Mouse (Mus musculus): ENCODE data around the gene Det1.

Gene Det1

DNA sequence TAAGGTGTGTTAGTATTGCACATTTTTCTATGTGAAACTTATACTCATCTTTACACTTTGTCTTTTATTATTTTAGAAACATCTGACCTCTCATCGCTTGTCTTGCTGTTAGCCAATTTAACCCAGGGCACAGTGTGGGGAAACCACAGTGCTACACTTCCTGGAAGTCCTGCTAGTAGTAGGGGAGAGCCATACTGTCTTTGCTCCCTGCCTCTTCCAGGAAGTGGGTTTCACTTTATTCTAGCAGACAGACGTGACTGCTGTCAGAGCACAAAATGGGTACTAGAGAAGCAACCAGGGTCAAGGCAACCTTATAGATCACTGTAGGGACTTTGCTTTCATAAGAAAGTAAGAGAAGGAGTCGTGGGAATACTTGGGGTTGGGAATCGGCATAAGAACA is 7.0 kb upstream of the Det1 start:
- no peak for DNase-seq (ENCODE audit: low read depth, low spot score)

DNA sequence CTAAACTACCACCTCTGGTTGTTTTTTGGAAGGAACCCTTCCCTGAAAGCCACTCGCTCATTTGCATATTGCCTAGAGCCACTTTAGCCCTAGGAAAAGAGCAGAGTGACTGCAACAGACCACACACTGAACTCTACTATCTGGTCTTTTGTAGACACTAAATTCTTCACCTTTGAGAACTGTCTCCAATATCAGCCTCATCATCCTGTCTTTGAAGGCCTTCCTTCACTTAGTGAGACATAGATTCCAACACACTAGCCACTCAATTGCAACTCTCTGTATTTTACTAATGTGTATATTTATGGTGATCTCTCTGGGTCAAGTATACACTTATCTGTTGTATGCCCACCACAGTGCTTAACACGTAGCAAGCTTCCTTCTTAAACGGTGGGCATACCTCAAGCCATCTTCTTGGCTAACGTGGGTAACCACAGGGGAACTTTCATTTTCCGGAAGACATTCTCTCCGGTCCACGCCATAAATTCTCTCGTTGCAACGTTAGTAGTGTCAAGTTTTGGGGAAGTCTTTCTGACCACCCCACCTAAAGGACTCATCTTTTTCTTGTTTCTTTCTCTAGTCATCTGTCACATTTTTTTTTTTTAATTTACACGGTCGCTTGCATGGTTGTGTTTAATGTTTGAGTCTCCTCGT is 872 bp downstream of the Det1 start:
- no peak for DNase-seq (ENCODE audit: low read depth, low spot score)

DNA sequence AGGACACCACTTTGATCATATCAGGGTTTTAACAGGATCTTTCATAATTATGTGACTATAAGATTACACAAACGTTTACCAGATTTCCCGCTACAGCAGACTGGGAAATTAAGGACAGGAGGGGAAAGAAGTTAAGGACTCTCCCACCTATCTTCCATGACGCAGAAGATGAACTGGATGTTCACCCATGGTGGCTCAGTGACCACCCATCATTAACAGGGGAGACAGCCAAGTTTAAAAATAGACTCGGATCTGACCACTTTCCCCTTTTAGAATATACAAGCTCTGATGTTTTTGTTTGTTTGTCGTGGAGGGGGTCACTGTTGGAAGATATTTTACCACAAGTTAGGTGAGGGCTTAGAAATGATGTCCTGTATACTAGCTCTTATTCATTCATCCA is 5.5 kb downstream of the Det1 start:
- DNase-seq (ENCODE audit: low read depth, low spot score) = no peak

DNA sequence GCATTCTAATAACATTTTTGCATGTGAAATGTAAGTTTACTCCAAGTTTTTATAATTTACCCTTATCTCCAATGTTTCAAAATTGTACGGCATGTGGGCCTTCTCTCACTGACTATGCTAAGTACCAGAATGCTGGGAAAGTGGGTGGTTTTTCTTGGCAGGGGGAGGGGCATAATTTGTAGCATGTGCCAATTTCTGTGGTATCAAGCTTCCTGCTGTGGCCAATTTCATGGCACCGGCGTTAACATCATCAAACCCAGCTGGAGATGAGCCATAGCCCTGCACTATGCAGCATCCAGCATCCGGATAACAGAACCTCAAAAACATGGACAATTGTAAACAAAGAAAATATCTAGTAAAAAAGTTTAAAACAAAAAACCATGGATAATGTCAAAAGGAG is 9.8 kb downstream of the Det1 start:
- DNase-seq (ENCODE audit: low read depth, low spot score) = no peak

DNA sequence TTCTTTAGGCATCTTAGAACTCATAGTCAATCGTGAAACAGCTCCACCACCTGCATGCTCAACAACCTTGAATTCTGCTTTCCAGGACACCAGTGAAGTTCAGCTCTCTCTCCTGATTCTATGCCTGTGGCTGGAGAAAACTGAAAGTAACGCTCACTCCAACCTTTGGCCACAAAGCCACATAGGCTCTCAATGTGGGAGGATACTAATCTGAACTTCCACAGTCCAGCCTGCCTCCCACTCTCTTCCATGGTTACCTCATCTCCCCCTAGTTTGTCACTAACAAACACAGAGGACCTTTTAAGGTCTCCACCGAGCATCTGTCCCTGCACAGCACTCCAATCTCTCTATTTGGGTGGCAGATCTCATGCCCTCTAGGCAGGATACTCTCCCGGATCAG is 11.4 kb downstream of the Det1 start:
- no peak for DNase-seq (ENCODE audit: low read depth, low spot score)

DNA sequence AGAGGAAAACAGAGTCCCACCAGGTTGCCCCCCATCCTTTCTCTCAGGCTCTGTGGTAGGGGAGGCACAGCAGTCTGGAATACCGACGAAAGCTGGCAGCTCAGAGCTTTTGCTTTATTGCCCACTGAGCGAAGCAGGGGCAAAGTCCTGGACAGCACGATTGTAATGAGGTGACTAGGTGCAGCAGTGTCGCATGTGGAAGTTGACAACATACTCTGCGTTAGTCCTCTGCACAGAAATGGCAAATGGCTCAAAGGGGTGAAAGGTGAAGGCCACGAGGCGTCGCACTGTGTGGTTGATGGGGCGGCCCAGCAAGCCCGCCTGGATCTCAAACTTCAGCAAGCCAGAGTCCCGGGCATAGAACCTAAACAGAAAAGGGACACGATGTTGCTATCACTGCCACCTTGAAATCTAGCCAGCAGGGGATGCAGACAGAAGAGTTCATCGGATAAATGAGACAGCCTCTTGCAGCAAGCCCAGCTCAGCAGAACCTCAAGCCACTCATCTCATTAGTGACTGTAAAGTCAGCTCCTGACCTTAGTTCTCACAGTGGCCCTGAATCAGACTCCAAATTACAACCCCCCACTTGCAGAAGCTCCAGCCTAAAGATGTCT is 19.2 kb downstream of the Det1 start:
- no peak for DNase-seq (ENCODE audit: low read depth, low spot score)

DNA sequence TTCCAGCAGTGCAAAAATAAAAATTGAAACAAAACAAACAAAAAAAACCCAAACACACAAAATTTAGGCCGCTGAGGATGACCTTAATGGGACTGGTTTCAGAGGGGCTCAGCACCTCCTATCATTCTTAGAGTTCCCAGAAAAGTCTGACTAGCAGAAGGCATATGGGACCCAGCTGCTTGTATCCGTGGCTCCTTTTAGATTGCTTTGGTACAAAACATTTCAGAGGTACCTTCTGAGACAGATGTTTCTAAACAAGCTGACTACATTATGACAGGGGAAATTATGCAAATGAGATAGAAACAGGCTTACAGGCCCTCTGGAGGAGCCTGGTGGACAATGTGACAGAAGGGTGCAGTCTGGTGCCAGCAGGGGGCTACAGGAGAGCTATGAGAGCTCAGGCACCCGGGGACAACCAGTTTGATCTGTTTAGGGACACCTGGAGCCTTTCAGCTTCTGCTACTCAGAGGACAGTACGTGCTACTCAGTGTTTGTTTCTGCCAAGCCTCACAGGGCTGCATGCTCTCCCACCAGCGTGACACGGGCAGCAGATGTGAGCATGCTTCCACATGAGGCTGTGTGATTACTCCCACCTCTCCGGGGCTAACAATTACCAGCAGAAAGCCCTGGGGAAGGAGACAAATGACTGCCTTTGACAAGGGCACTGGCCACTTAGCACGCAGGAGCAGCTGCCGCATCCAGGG is 20.2 kb downstream of the Det1 start:
- DNase-seq (ENCODE audit: low read depth, low spot score) = no peak

DNA sequence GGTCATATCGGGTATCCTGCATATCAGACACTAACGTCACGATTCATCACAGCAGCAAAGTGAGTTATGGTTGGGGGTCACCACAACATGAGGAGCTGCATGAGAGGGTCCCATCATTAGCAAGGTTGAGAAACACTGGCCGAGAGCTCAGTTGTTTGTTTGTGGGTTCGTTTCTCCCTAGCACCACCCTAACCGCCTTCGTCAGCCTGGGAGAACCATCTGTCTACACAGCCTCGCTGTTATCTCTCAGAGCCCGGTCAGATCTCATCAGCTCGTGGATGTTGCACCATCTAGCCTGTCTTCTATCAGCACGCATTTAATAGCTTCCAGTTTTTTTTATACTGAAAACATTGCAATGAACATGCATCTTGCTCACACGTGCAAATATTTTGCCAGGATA is 28.7 kb downstream of the Det1 start:
- DNase-seq (ENCODE audit: low read depth, low spot score) = no peak

DNA sequence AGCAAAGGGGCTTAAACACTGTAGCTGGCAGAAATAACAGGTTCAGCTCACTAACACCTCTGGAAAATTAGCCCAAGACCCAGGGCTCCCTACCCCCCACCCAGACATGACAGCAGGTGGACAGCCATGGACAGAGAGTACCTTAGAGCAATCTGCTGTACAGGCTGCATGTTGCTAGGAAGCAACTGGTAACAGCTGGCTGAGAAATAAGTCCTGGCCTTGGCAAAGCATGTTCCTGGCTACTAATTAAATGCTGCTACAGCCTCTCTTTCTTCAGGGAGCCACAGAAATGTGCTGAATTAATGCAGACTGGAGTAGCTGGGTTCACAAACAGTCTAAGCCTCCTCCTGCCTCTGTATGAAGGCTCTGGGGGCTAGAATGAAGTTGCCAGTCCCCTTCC is 32.3 kb downstream of the Det1 start:
- DNase-seq (ENCODE audit: low read depth, low spot score) = no peak

DNA sequence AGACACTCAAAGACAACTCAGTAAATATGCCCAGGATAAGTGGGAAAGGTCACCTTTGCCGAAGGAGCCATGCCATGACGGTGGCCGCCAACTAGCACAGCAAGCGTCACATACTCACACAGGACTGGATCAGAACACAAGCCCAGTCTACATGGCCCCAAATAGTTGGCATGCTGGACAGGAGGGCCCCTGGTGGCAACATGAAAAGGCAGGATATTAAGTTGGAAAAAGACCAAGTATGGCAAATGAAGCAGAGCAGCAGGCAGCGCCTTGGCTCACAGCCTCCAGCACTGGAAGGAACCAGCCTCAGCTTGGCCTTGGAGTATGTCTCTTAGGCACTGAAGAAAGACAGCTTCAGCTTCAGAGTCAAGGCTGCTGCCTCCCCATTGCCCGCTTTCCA is 33.3 kb downstream of the Det1 start:
- DNase-seq (ENCODE audit: low read depth, low spot score) = no peak

DNA sequence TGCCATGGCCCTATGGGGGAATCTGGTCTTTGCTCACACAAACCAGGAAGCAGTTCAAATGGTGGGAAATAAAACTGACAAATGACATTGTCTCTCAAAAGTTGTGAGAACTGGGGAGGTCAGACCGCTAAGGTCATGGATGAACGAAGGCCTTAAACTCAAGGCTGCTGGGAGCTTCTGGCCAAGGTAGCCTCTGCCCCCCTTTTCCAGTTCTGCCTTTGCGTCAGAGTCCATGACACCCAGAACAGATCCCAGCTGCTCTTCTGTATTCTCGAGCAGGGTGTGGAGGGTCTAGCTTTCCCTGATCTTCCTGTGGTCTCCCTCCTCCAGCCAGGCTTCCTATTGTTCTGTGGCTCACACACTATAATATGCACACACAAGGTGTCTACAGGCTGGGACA is 39.9 kb downstream of the Det1 start:
- no peak for DNase-seq (ENCODE audit: low read depth, low spot score)

DNA sequence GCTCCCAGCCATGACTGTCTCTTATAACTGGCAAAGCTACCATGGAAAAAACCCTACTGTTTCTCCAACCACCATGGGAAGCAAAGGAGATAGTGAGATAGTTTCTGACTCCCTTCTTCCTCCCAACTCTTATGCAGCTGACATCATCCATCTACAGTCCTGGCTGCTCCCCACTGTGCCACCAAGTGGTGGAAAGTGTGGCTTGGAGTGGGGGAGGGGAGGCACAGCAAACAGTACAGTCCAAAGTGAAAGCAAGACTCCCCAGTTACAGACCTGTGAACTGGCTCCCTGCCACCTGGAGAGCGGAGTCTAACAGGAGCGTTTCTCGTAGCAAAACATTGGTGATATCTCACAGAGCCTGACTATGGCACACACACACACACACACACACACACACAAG is 43.2 kb downstream of the Det1 start:
- no peak for DNase-seq (ENCODE audit: low read depth, low spot score)

DNA sequence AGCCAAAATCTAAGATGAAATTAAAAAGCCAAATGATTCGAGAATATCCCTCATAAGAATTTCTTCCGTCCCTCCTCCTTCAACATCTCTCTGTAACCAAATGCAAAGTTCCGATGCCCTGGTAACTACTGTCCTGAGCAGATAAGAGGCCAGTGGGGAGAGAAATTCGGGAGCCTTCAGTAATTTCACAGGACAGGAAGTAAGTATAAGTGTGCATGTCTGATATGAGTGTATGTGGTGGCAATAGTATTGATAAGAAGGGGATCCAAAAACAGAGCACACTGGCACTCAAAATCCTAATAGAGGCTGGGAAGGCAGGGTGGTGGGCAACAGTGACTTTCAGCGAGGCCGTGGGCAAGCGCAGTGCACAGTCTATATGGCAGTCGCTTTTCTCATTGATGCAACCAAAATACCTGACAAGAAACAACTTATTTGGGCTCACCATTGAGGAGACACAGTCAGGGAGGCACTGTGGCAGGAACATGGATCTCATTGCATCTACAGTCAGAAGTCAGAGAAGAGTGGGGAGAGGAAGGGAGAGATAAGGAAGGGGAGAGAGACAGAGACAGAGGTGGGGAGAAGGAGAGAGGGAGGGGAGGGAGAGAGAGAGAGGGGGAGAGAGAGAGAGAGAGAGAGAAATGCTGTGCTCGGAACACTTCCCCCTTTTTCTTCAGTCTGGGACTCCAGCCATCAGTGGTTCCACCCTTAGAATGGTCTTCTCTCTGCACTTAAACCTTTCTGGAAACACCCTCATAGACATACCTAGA is 47.1 kb downstream of the Det1 start:
- DNase-seq (ENCODE audit: low read depth, low spot score) = no peak

DNA sequence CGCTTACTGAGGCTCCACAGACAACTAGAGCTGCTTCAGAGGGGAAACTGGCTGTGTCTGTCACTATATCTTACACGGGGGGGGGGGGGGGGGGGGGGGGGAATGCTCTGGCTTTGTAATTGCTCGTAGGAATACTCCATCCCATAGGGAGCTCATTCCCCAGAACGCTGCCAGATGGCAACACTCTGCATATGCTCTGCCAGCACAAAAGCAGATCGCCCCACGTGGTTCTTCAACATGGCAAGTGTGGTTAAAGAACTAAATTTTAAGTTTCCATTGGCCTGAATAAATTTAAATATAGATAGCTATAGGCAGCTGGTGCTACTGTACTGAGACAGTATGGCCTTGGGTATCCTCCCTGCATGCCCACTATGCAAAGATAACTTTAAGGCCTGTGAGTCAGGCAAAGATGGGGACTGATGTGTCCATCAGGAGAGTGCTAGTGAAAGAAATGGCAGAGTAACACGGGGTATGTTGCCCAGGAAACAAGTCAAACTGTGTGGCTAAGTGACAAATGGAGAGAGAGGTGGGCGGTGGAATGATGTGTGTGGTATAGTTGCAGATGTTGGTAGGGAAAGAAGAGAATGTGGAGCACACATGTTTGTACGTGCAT is 49.1 kb downstream of the Det1 start:
- DNase-seq (ENCODE audit: low read depth, low spot score) = peak; percentile 75

DNA sequence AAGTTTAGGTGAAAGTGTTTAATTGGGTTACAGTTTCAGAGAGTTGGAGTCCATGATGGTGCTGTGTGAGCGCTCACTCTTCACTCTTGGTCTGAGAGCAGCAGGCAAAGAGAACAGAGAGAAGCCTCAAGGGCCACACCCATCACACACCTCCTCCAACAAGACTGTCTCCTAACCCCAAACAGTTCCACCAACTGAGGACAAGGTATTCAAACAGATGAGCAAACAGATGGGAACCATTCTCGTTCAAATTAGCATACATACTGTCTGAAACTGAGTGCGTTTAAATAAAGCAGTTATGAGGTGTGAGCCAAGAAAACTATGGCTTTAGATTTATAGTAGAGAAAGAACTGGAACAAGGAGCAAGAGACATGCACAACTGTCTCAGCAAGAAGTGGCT is 50.4 kb downstream of the Det1 start:
- no peak for DNase-seq (ENCODE audit: low read depth, low spot score)

DNA sequence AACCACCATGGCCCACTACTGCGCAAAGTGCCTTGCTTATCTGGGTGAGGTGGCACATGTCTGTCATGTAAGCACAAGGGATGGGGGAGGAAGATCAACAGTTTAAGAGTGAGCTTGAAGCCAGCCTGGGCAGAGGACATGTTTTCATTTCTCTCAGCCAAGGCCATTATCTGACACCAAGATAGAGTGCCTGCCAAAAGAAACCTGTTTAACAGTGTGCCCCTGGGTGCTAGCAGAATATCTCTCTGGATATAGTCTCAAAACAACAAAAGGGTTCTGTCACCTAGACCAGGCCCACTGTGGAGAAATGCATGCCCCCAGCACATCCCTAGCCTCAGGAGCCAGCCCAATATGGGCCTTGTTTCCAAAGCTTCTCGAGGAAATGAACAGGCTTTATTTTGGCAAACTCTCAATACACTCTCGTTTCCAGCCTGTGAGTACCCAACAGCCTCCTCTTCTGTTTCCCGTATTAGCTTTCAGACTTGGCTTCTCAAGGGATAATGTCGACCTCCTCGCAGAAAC is 52.4 kb downstream of the Det1 start:
- no peak for DNase-seq (ENCODE audit: low read depth, low spot score)

DNA sequence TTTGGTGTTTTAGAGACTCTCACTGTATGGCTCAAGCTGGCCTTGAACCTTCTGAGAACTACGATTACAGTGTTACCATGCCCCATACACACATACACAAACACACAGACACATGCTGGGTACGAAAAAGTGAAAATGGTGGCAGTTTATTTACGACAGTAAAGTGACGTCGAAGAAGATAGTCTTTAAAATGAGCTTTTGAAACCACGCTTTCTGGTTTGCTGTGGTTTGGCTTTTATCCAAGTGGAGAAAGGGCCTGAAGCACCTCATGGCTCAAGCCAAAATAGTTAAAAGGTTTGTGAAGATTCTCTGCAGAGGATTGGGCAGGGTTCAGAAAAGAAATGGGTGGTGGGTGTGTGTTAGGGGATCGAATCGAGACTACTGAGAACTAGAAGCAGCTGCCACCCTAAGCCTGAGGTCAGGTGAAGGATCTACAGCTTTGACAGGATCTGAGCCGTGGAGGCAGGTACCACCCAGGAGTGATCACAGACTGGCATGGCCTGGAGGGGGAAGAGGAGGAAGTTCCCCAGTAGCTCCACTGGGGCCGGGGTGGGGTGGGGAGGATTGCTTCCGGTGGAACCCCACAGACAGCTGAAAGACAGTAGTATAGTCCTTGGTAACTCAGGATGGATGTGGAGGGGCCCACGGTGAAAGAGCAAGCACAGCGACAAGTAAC is 53.0 kb downstream of the Det1 start:
- DNase-seq (ENCODE audit: low read depth, low spot score) = no peak

DNA sequence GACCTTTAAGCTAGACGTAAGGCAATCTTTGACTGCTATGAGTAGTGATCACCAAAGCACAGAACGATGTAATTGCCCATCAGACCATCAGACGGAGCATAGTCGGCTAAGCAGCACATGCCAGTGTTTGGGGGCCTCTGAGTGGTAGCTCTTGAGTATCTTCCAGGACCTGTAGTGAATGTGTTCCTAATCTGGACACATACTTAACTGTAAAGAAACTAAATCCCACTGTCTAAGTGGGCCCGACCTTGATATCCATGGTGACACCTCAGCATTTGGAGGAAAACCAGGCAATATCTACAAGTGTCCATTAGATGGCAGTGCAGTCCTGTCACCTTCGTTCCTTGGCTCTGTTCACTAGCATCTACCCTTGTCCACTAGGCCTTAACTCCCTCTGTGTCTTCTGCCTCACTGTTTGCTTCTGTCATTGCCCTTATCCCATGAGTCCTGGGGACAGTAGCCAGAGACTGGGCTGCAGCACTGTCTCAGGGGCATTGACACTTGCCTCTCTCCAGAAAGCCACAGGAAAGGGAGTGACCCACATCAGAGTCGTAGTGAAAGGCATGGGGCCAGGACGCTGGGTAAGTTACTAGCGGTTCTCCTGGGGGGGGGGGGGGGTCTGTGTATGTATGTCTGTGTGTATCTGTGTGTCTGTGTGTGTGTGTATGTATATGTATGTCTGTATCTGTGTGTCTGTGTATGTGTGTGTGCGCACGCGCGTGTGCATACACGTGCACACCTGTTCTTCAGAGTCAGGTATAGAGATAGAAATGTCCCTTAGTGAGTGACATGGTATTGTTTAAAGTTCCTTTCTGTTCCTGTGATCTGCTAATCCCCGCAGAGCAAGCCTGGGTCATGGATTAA is 55.5 kb downstream of the Det1 start:
- no peak for DNase-seq (ENCODE audit: low read depth, low spot score)

DNA sequence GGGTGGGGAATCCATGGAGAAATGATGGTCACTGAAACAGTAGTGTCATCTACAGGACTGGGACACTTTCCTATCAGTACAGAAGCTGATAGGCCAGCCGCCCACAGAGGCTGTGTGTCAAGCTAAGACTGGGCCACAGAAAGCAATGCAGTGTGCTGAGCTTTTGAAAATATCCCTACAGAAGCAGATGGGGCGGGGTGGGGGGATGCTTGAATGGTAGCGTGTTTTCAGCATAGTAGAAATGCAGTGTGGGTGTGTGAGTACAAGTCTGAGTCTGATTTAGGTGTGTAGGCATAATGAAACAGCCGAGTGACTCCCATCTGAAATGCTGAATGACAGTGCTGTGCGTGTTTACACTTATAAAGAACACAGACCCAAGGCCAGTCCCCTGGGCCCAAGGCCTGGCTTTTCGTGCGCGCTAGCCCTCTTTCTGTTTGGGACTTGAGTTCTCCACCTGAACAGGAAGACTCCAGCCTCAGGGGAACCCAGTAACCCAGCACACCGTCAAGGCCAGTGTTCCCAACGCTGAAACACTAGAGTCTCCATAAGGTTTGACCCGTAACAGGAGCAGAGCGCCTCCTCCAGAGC is 59.2 kb downstream of the Det1 start:
- DNase-seq (ENCODE audit: low read depth, low spot score) = no peak

DNA sequence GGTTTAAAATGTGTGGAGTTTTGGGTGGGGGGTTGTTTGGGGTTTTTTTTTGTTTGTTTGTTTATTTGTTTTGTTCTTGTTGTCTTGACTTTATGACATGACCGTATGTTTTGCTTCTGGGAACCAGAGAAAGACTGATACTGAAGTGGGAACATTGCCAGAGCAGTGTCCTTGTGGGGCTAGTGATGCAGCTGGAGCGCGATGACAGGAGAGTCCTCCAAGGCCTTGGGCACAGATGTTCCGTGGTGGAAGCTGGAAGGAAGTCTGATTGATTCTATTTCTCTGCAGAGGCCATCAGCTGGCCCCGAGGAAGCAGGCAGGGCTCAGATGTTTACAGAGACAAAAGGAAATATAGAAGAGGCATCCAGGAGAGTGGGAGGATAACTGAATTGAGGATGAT is 61.2 kb downstream of the Det1 start:
- no peak for DNase-seq (ENCODE audit: low read depth, low spot score)
